Mouse (Mus musculus) urinary bladder, postnatal 36 days (tissue): ENCODE results near the gene Drap1.

Experiments
- DNase-seq, 2 experiments: peaks; one replicate each; pipeline ENCODE4 v3.0.0; 2022; ENCODE audit warnings: low spot score in 2 of 2, mixed read lengths in 1 of 2

The Drap1 gene

GRCm38 (mm10) chr19:5383326-5383725 lies 41.5 kb downstream of the Drap1 start:
- DNase-seq, result no peak

GRCm38 (mm10) chr19:5377446-5377845 lies 47.3 kb downstream of the Drap1 start:
- no peak for DNase-seq

DNA sequence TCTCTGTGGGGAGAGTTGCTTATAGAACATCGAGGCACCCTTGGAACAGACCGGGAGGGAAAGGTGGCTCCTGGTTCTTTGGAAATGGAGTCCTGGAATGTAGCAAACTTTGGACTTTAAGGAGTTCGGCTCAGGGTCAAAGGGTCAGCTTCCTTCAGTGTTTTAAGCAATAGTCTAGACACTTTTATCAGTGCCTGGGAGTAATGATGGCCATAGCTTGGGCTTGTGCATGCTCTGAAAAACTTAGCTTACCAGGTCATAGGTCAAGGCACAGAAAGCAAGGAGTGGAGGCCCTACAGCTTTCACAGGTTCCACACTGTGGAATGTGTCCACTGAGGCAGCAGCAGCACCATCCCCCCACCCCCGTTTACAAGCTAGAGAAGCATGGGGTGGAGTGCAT lies 50.0 kb downstream of the Drap1 start:
- no peak for DNase-seq

- no peak for DNase-seq
These were observed 50.6 kb downstream of the Drap1 start for GRCm38 (mm10) chr19:5374177-5374576.
